Mouse (Mus musculus) erythroblast, embryonic 14.5 days (primary cell): ENCODE results near the gene Gm4763. TPM values are rescaled to one million over a fixed set of nuclear protein-coding genes. Genes with fewer than 3 reads are reported as not detected.
"Not testable (repeated sequence)": the region's sequence is repeated elsewhere in the genome, so short reads cannot be mapped to it uniquely, and the experiment has no call there.

Experiments
- H3K27me3 ChIP-seq: 2 replicates; pipeline ENCODE4 v1.6.1; 2012; ENCODE audit warnings: inconsistent platforms; ENCODE audit not compliant: control insufficient read depth
- H3K36me3 ChIP-seq: 2 replicates; pipeline ENCODE4 v1.6.1; 2012; ENCODE audit warnings: mild to moderate bottlenecking, inconsistent platforms; ENCODE audit not compliant: control insufficient read depth
- H3K4me1 ChIP-seq: 2 replicates; pipeline ENCODE4 v1.6.1; 2012; ENCODE audit warnings: inconsistent platforms; ENCODE audit not compliant: control insufficient read depth
- H3K4me3 ChIP-seq: replicated peaks from 2 replicates; pipeline ENCODE3; 2012; ENCODE audit warnings: moderate library complexity, mild to moderate bottlenecking, inconsistent platforms
- H3K9me3 ChIP-seq: 2 replicates; pipeline ENCODE4 v1.6.1; 2012; ENCODE audit warnings: low read length, inconsistent platforms, mixed read lengths; ENCODE audit not compliant: control insufficient read depth
- GATA1 ChIP-seq: IDR thresholded peaks from 2 replicates; pipeline ENCODE4 v1.6.1; 2012; ENCODE audit warnings: low read length, inconsistent platforms, mixed read lengths
- TAL1 ChIP-seq: IDR thresholded peaks from 3 replicates; pipeline ENCODE4 v1.6.1; 2012; ENCODE audit warnings: low read length, inconsistent platforms, mixed read lengths
- polyA plus RNA-seq: library from polyadenylated mRNA; stranded (reverse); fragments of >175 nt; gene quantifications from 2 replicates; pipeline ENCODE4 v1.2.3, GENCODE M21; 2012

Gm4763 gene
- polyA plus RNA-seq, 1 experiment = not detected

GRCm38 (mm10) chr7:24750695-24751094, 24.0 kb upstream of the Gm4763 start:
- no peaks in the 10 kb centered on the region for H3K36me3 ChIP-seq
- TF ChIP-seq TAL1 = no peak
- no peak for TF ChIP-seq GATA1
- no peaks in the 10 kb centered on the region for H3K4me1 ChIP-seq
- H3K4me3 ChIP-seq = no peak overlapping the region
- no peaks in the 10 kb centered on the region for H3K9me3 ChIP-seq
- no peaks in the 10 kb centered on the region for H3K27me3 ChIP-seq

- Histone ChIP-seq H3K9me3 (no peaks in the 10 kb centered on the region; the same call in 1 of the 2 replicates), H3K27me3 (peaks cover 4% of the 10 kb centered on the region; the same call in 1 of the 2 replicates), H3K36me3 (no peaks in the 10 kb centered on the region), H3K4me1 (peaks cover 2% of the 10 kb centered on the region), H3K4me3 (no peak overlapping the region)
- TF ChIP-seq TAL1 (no peak), GATA1 (no peak)
Observed at GRCm38 (mm10) chr7:24735970-24736670, 9.4 kb upstream of the Gm4763 start.

GRCm38 (mm10) chr7:24715039-24715438, 11.7 kb downstream of the Gm4763 start:
- Histone ChIP-seq H3K4me1 (no peaks in the 10 kb centered on the region), H3K4me3 (no peak overlapping the region), H3K27me3 (no peaks in the 10 kb centered on the region), H3K9me3 (no peaks in the 10 kb centered on the region), H3K36me3 (no peaks in the 10 kb centered on the region)
- no peak for TF ChIP-seq TAL1
- TF ChIP-seq GATA1 = no peak

GRCm38 (mm10) chr7:24708832-24709292, 17.8 kb downstream of the Gm4763 start, which contains the start of gene BC049730:
TSS of gene BC049730 (plus strand) at chr7:24709242.
- Histone ChIP-seq H3K9me3 (no peaks in the 10 kb centered on the region), H3K36me3 (no peaks in the 10 kb centered on the region), H3K4me3 (no peak within 1 kb of the TSS), H3K4me1 (no peaks in the 10 kb centered on the region), H3K27me3 (no peaks in the 10 kb centered on the region)
- TF ChIP-seq TAL1 = no peak
- no peak for TF ChIP-seq GATA1

GRCm38 (mm10) chr7:24702841-24703240, 23.9 kb downstream of the Gm4763 start:
- not testable (repeated sequence) for H3K36me3 ChIP-seq, H3K27me3 ChIP-seq, H3K4me3 ChIP-seq, H3K9me3 ChIP-seq, H3K4me1 ChIP-seq

- not testable (repeated sequence) for H3K9me3 ChIP-seq, H3K27me3 ChIP-seq, H3K4me3 ChIP-seq, H3K4me1 ChIP-seq, H3K36me3 ChIP-seq
Observed at GRCm38 (mm10) chr7:24697891-24698290, 28.8 kb downstream of the Gm4763 start.

- H3K4me1 ChIP-seq, H3K4me3 ChIP-seq: not testable (repeated sequence)
Observed at GRCm38 (mm10) chr7:24692693-24693092, 34.0 kb downstream of the Gm4763 start.

GRCm38 (mm10) chr7:24687519-24687918, 39.2 kb downstream of the Gm4763 start:
- not testable (repeated sequence) for H3K36me3 ChIP-seq, H3K27me3 ChIP-seq, H3K9me3 ChIP-seq, H3K4me3 ChIP-seq, H3K4me1 ChIP-seq

More at GRCm38 (mm10) chr7:24692693-24693092, 34.0 kb downstream of the Gm4763 start:
- H3K36me3 ChIP-seq, H3K27me3 ChIP-seq, H3K9me3 ChIP-seq: not testable (repeated sequence)

GRCm38 (mm10) chr7:24684121-24684520, 42.6 kb downstream of the Gm4763 start:
- not testable (repeated sequence) for H3K27me3 ChIP-seq, H3K9me3 ChIP-seq, H3K4me3 ChIP-seq, H3K36me3 ChIP-seq, H3K4me1 ChIP-seq

GRCm38 (mm10) chr7:24676575-24676974, 50.1 kb downstream of the Gm4763 start, which contains the start of gene Tex101:
TSS of gene Tex101 (minus strand) at chr7:24676675.
- Histone ChIP-seq H3K36me3 (no peaks in the 10 kb centered on the region), H3K27me3 (no peaks in the 10 kb centered on the region), H3K9me3 (no peaks in the 10 kb centered on the region), H3K4me3 (no peak within 1 kb of the TSS), H3K4me1 (no peaks in the 10 kb centered on the region)
- no peak for TF ChIP-seq GATA1
- no peak for TF ChIP-seq TAL1
